Mouse (Mus musculus) cerebellum, postnatal 36 days (tissue): ENCODE measurements around the gene Cryba4.

Experiments used
- DNase-seq, 2 experiments: peaks; one replicate each; pipeline ENCODE4 v3.0.0; 2021 to 2022; ENCODE audit warnings: mixed read lengths in 2 of 2

Gene Cryba4

GRCm38 (mm10) chr5:112252400-112252799, at the start of gene Cryba4:
Gene Cryba4 (minus strand): TSS chr5:112252518.
- no peak for DNase-seq

- no peak for DNase-seq
Observed at GRCm38 (mm10) chr5:112301694-112302093, 49.4 kb upstream of the Cryba4 start.

- DNase-seq = no peak
Observed at GRCm38 (mm10) chr5:112300721-112301308, 48.5 kb upstream of the Cryba4 start.

- no peak for DNase-seq
Observed at GRCm38 (mm10) chr5:112300112-112300511, 47.8 kb upstream of the Cryba4 start.

- DNase-seq = no peak
Observed at GRCm38 (mm10) chr5:112299399-112299798, 47.1 kb upstream of the Cryba4 start.

- no peak for DNase-seq
Observed at GRCm38 (mm10) chr5:112298226-112298988, 46.1 kb upstream of the Cryba4 start.

- DNase-seq = no peak
Observed at GRCm38 (mm10) chr5:112297257-112297656, 44.9 kb upstream of the Cryba4 start.

- DNase-seq = no peak
Observed at GRCm38 (mm10) chr5:112296404-112297181, 44.3 kb upstream of the Cryba4 start.

- no peak for DNase-seq
Observed at GRCm38 (mm10) chr5:112295564-112295963, 43.2 kb upstream of the Cryba4 start.

- no peak for DNase-seq
Observed at GRCm38 (mm10) chr5:112295162-112295561, 42.8 kb upstream of the Cryba4 start.

GRCm38 (mm10) chr5:112294696-112295095, 42.4 kb upstream of the Cryba4 start:
- DNase-seq = no peak

- DNase-seq = no peak
Observed at GRCm38 (mm10) chr5:112293800-112294199, 41.5 kb upstream of the Cryba4 start.

GRCm38 (mm10) chr5:112292343-112292980, 40.1 kb upstream of the Cryba4 start:
- DNase-seq = no peak

- DNase-seq = no peak
Observed at GRCm38 (mm10) chr5:112291866-112292265, 39.5 kb upstream of the Cryba4 start.

GRCm38 (mm10) chr5:112290536-112290880, 38.2 kb upstream of the Cryba4 start:
- no peak for DNase-seq

GRCm38 (mm10) chr5:112289819-112290535, 37.7 kb upstream of the Cryba4 start:
- peak; percentile 43 to 51 for DNase-seq

GRCm38 (mm10) chr5:112289236-112289635, 36.9 kb upstream of the Cryba4 start:
- DNase-seq = peak in 1 of 2 experiments; percentile 46

GRCm38 (mm10) chr5:112288193-112289141, 36.1 kb upstream of the Cryba4 start:
- DNase-seq = no peak

GRCm38 (mm10) chr5:112287652-112288051, 35.3 kb upstream of the Cryba4 start:
- no peak for DNase-seq

GRCm38 (mm10) chr5:112286984-112287641, 34.8 kb upstream of the Cryba4 start:
- DNase-seq = no peak

- no peak for DNase-seq
Observed at GRCm38 (mm10) chr5:112286608-112286983, 34.3 kb upstream of the Cryba4 start.
